ENCODE assay signal across 21 mouse cellular contexts in genomic region chr10:58478071-58478578, GRCm38 (mm10). TPM values are rescaled to one million over a fixed set of nuclear protein-coding genes. Genes with fewer than 3 reads are reported as not detected.
DNase-seq lines count a peak whose midpoint lies in the region; ATAC-seq lines count a peak whose summit lies in the region.
"Had no signal": no experiment of that assay in that cellular context is flagged by ENCODE, and none has a peak within 500 bp of the region (broad histone marks: within the 10 kb centered on the region; RNA-seq: fewer than 3 reads in every experiment).

No protein-coding gene starts in this region.

- peaks cover 56% of the 10 kb centered on the region for H3K36me3 ChIP-seq in forebrain, embryonic 13.5 days (ENCODE audit: poor library complexity, severe bottlenecking)
- peaks cover 59% of the 10 kb centered on the region for H3K36me3 ChIP-seq in forebrain, embryonic 12.5 days (replicated peaks)

- peak overlapping the region; percentile 36; the same call in 1 of the 2 replicates for H3K27ac ChIP-seq in forebrain, embryonic 13.5 days
- H3K27ac ChIP-seq in forebrain, embryonic 12.5 days, result no peak overlapping the region
- H3K27ac ChIP-seq: embryonic facial prominence, embryonic 15.5 days; gastrocnemius, adult 2 months; hindbrain, embryonic 10.5 days; hindbrain, embryonic 15.5 days had no signal

- no peaks in the 10 kb centered on the region for H3K27me3 ChIP-seq in forebrain, embryonic 13.5 days
- no peaks in the 10 kb centered on the region for H3K27me3 ChIP-seq in forebrain, embryonic 12.5 days
- H3K27me3 ChIP-seq: embryonic facial prominence, embryonic 15.5 days; heart, embryonic 12.5 days; hindbrain, embryonic 15.5 days had no signal

- DNase-seq in frontal cortex, adult 2 months (ENCODE audit: extremely low spot score in 1 of 2, low spot score in 1 of 2), result peak; percentile 13 to 33
- no peak for DNase-seq in frontal cortex, postnatal 14 days (ENCODE audit: low spot score in 2 of 2)
- peak; percentile 34 for DNase-seq in right cerebral cortex, adult 18-20 months
- no peak for DNase-seq in right cerebral cortex, postnatal 36 days (ENCODE audit: low spot score in 2 of 2)
- no peak for DNase-seq in cerebellum, postnatal 36 days
- DNase-seq: adrenal gland, postnatal 14 days; B cell, adult 2 months; cerebellum, adult 18-20 months; cerebellum, adult 9-11 months; embryo, embryonic 11 days; gastrocnemius, adult 2 months; gastrocnemius, postnatal 25 days had no signal

- H3K9me3 ChIP-seq in forebrain, embryonic 13.5 days (replicated peaks), result no peaks in the 10 kb centered on the region
- H3K9me3 ChIP-seq in forebrain, embryonic 12.5 days, result no peaks in the 10 kb centered on the region
- H3K9me3 ChIP-seq: embryonic facial prominence, embryonic 15.5 days; heart, embryonic 12.5 days; hindbrain, embryonic 10.5 days; hindbrain, embryonic 15.5 days had no signal

- no peaks in the 10 kb centered on the region for H3K4me1 ChIP-seq in forebrain, embryonic 13.5 days
- no peaks in the 10 kb centered on the region for H3K4me1 ChIP-seq in forebrain, embryonic 12.5 days
- H3K4me1 ChIP-seq: embryonic facial prominence, embryonic 15.5 days; heart, embryonic 12.5 days; hindbrain, embryonic 10.5 days; hindbrain, embryonic 15.5 days had no signal

- no peak overlapping the region for H3K9ac ChIP-seq in forebrain, embryonic 13.5 days
- H3K9ac ChIP-seq in forebrain, embryonic 12.5 days, result no peak overlapping the region
- H3K9ac ChIP-seq: embryonic facial prominence, embryonic 15.5 days; heart, embryonic 12.5 days; hindbrain, embryonic 15.5 days had no signal

- no peak for ATAC-seq in forebrain, embryonic 13.5 days
- no peak for ATAC-seq in forebrain, embryonic 12.5 days (ENCODE audit: low FRiP score)
- no peak for ATAC-seq in CD4-positive, CD25-positive, alpha-beta regulatory T cell, adult 4 months
- ATAC-seq: intestine, embryonic 16.5 days had no signal

- 96% methylated on average over 2 of the region's 2 CpGs for WGBS in forebrain, embryonic 13.5 days
- WGBS in forebrain, embryonic 12.5 days, result 95% methylated on average over 2 of the region's 2 CpGs

- H3K4me3 ChIP-seq in forebrain, embryonic 13.5 days, result no peak overlapping the region
- no peak overlapping the region for H3K4me3 ChIP-seq in forebrain, embryonic 12.5 days (replicated peaks)
- H3K4me3 ChIP-seq: embryonic facial prominence, embryonic 15.5 days; erythroblast, embryonic 14.5 days; gastrocnemius, adult 2 months; heart, embryonic 12.5 days; hindbrain, embryonic 10.5 days; hindbrain, embryonic 15.5 days had no signal

- H3K4me2 ChIP-seq in forebrain, embryonic 13.5 days, result no peak overlapping the region
- no peak overlapping the region for H3K4me2 ChIP-seq in forebrain, embryonic 12.5 days
- H3K4me2 ChIP-seq: embryonic facial prominence, embryonic 15.5 days; heart, embryonic 12.5 days; hindbrain, embryonic 15.5 days had no signal

RNA-seq across cellular contexts. Expression of gene Ccdc138, which starts 19.6 kb away (rescaled TPM):
- polyA plus RNA-seq in forebrain, embryonic 13.5 days (2015; fragmentation: Nextera tagmentation; extraction: Ambion mirVana), result 13.7 and 15.3 TPM in 2 replicates
- polyA plus RNA-seq in forebrain, embryonic 12.5 days (2016; fragmentation: Nextera tagmentation; extraction: Ambion mirVana), result 16.1 and 17.0 TPM in 2 replicates
- polyA plus RNA-seq in frontal cortex, adult 2 months (2012; rRNA removed), result 2.9 and 3.5 TPM in 2 replicates
- 1 to 10 TPM; 2.7 to 4.4 TPM for polyA plus RNA-seq in CD4-positive, CD25-positive, alpha-beta regulatory T cell, adult 4 months (2017; shearing (Covaris generic))

RNA-seq across cellular contexts. Expression of gene Ranbp2, which starts 31.4 kb away (rescaled TPM):
- 20.2 and 23.3 TPM in 2 replicates for polyA plus RNA-seq in forebrain, embryonic 13.5 days (2015; fragmentation: Nextera tagmentation; extraction: Ambion mirVana)
- polyA plus RNA-seq in forebrain, embryonic 12.5 days (2016; fragmentation: Nextera tagmentation; extraction: Ambion mirVana), result 33.5 and 33.6 TPM in 2 replicates
- polyA plus RNA-seq in frontal cortex, adult 2 months (2012; rRNA removed), result 17.5 and 18.7 TPM in 2 replicates
- 10 to 100 TPM; 23.0 to 25.5 TPM for polyA plus RNA-seq in CD4-positive, CD25-positive, alpha-beta regulatory T cell, adult 4 months (2017; shearing (Covaris generic))

Comparison
In these comparisons a context has a peak if more than half of its experiments do, and no peak if none do; other contexts are left out.
1. DNase-seq: peak in frontal cortex, adult 2 months (2 of 2) and right cerebral cortex, adult 18-20 months (single experiment); none in frontal cortex, postnatal 14 days (0 of 2), right cerebral cortex, postnatal 36 days (0 of 2) and cerebellum, postnatal 36 days (0 of 2).